Mouse (Mus musculus) cerebellum, adult 2 months (tissue): ENCODE measurements around the gene Ssc5d.

Experiments used
- CTCF ChIP-seq: fragments of 200-500 bp; IDR thresholded peaks from 2 replicates; pipeline ENCODE4 v1.5.1; 2011; ENCODE audit warnings: low read depth, mild to moderate bottlenecking, control low read depth, low read length, moderate library complexity, borderline replicate concordance; ENCODE audit not compliant: insufficient read depth
- POLR2A ChIP-seq: fragments of 200-500 bp; IDR thresholded peaks from 2 replicates; pipeline ENCODE4 v1.6.1; 2011; ENCODE audit warnings: low read length, control low read depth, borderline replicate concordance; ENCODE audit not compliant: insufficient read depth

- peak; percentile 78 for TF ChIP-seq CTCF
- no peak for TF ChIP-seq POLR2A
These were observed 14.5 kb downstream of the Ssc5d start for GRCm38 (mm10) chr7:4940068-4940479.
